Mouse (Mus musculus): ENCODE data around the gene Gipc3. TPM values are rescaled to one million over a fixed set of nuclear protein-coding genes. Genes with fewer than 3 reads are reported as not detected.

Gene Gipc3
- total and polyA plus RNA-seq, 2 experiments: under 0.01 to 0.57 TPM

DNA sequence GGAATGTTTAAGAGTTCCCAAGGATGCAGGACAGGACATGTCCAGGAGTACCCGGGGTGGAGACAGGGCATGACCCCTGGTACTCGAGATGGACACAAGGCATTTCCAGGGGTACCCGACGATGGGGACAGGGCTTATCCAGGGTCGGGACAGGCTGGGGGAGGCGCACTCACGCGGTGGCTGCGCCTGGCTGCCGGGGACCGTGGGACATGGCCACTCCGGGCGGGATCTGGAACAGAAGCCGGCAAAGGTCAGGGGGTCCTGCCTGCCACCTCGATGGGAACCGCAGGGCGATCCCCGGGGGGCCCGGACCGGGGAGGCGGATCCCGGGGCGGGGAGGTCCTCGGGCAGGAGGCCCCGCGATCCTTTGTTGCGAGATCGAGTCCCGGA is 6.9 kb upstream of the Gipc3 start:
- 2% methylated on average over 29 of the region's 29 CpGs for WGBS

GRCm38 (mm10) chr10:81349146-81349545 is 6.1 kb upstream of the Gipc3 start:
- WGBS: 41% methylated on average over 12 of the region's 12 CpGs
- no peak for DNase-seq (ENCODE audit: extremely low read depth, low read depth, low spot score)
- TF ChIP-seq POLR2A (IDR thresholded peaks at IDR 0.05; ENCODE audit: extremely low read depth, insufficient read depth, low read length): no peak
- TF ChIP-seq CTCF (IDR thresholded peaks at IDR 0.05; ENCODE audit: low read depth, low read length): no peak

More for the DNA sequence above, 6.9 kb upstream of the Gipc3 start:
- H3K27me3 ChIP-seq (ENCODE audit: control insufficient read depth, insufficient read depth, low read length): no peaks in the 10 kb centered on the region
- peak overlapping the region; percentile 54 for H3K27ac ChIP-seq (replicated peaks; ENCODE audit: insufficient read depth, low read depth, low read length)
- peak overlapping the region; percentile 91 for H3K4me3 ChIP-seq (ENCODE audit: insufficient read depth, low read depth, low read length)
- H3K4me1 ChIP-seq (ENCODE audit: control insufficient read depth, insufficient read depth, low read length): peaks cover 17% of the 10 kb centered on the region; the same call in 1 of the 2 replicates
- DNase-seq (ENCODE audit: extremely low read depth, low read depth, low spot score): no peak
- H3K9ac ChIP-seq (ENCODE audit: low read depth, low read length): peak overlapping the region; percentile 93
- no peaks in the 10 kb centered on the region; the same call in 1 of the 2 replicates for H3K36me3 ChIP-seq (ENCODE audit: control insufficient read depth, insufficient read depth, low read length)
- H3K79me2 ChIP-seq (ENCODE audit: control insufficient read depth, insufficient read depth, low read length): no peaks in the 10 kb centered on the region
- TF ChIP-seq POLR2A (IDR thresholded peaks at IDR 0.05; ENCODE audit: extremely low read depth, insufficient read depth, low read length) (no peak), CTCF (IDR thresholded peaks at IDR 0.05; ENCODE audit: low read depth, low read length) (no peak)

DNA sequence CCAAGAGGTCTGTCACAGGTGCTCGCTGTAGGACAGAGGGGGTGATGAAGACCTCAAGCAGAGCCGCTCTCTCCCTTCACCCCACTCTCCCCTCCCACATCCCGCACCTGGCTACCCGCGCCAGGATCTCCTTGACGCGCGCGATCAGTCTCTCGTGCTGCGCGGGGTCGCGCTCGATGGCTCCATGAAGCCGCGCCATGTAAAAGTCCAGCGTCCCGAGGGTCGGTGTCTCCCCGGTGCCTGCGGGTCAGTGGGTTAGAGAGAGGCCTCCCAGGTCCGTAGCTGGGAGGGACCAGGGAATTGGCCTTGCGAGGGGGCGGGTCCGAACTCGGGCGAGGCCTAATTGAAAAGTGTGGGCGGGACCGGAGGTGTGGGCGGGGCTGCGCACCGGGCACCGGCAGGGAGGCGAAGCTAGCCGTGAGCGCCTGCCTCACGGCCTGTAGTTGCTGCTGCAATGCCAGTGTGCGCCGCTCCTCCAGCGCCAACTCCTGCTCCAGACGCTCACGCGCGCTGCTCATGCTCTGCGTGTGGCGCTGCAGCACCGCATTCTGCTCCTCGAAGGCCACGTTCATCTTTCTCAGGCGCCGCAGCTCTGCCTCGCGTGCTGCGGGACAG is 3.5 kb upstream of the Gipc3 start:
- Histone ChIP-seq H3K4me1 (ENCODE audit: control insufficient read depth, insufficient read depth, low read length) (peaks cover 17% of the 10 kb centered on the region; the same call in 1 of the 2 replicates), H3K27me3 (ENCODE audit: control insufficient read depth, insufficient read depth, low read length) (peaks cover 8% of the 10 kb centered on the region), H3K36me3 (ENCODE audit: control insufficient read depth, insufficient read depth, low read length) (no peaks in the 10 kb centered on the region; the same call in 1 of the 2 replicates), H3K4me3 (ENCODE audit: insufficient read depth, low read depth, low read length) (peak overlapping the region; percentile 47; the same call in 1 of the 2 replicates), H3K27ac (replicated peaks; ENCODE audit: insufficient read depth, low read depth, low read length) (peak overlapping the region; percentile 63), H3K79me2 (ENCODE audit: control insufficient read depth, insufficient read depth, low read length) (no peaks in the 10 kb centered on the region), H3K9ac (ENCODE audit: low read depth, low read length) (peak overlapping the region; percentile 56)
- peak; percentile 80 for DNase-seq (ENCODE audit: extremely low read depth, low read depth, low spot score)
- WGBS: 26% methylated on average over 55 of the region's 55 CpGs
- TF ChIP-seq POLR2A (IDR thresholded peaks at IDR 0.05; ENCODE audit: extremely low read depth, insufficient read depth, low read length): peak; percentile 53; the same call in 1 of the 2 replicates
- peak; percentile 46 for TF ChIP-seq CTCF (IDR thresholded peaks at IDR 0.05; ENCODE audit: low read depth, low read length)

More at GRCm38 (mm10) chr10:81349146-81349545, 6.1 kb upstream of the Gipc3 start:
- peak overlapping the region; percentile 93; the same call in 1 of the 2 replicates for H3K9ac ChIP-seq (ENCODE audit: low read depth, low read length)
- H3K79me2 ChIP-seq (ENCODE audit: control insufficient read depth, insufficient read depth, low read length): no peaks in the 10 kb centered on the region
- no peak overlapping the region for H3K4me3 ChIP-seq (ENCODE audit: insufficient read depth, low read depth, low read length)
- no peak overlapping the region for H3K27ac ChIP-seq (replicated peaks; ENCODE audit: insufficient read depth, low read depth, low read length)
- H3K36me3 ChIP-seq (ENCODE audit: control insufficient read depth, insufficient read depth, low read length): no peaks in the 10 kb centered on the region; the same call in 1 of the 2 replicates
- peaks cover 17% of the 10 kb centered on the region; the same call in 1 of the 2 replicates for H3K4me1 ChIP-seq (ENCODE audit: control insufficient read depth, insufficient read depth, low read length)
- H3K27me3 ChIP-seq (ENCODE audit: control insufficient read depth, insufficient read depth, low read length): no peaks in the 10 kb centered on the region

- H3K9ac ChIP-seq (ENCODE audit: low read depth, low read length): no peak overlapping the region
- H3K4me3 ChIP-seq (ENCODE audit: insufficient read depth, low read depth, low read length): no peak overlapping the region
- no peak for DNase-seq (ENCODE audit: extremely low read depth, low read depth, low spot score)
- 79% methylated on average over 4 of the region's 4 CpGs for WGBS
- no peaks in the 10 kb centered on the region for H3K79me2 ChIP-seq (ENCODE audit: control insufficient read depth, insufficient read depth, low read length)
- peaks cover 15% of the 10 kb centered on the region; the same call in 1 of the 2 replicates for H3K4me1 ChIP-seq (ENCODE audit: control insufficient read depth, insufficient read depth, low read length)
- no peak for TF ChIP-seq POLR2A (IDR thresholded peaks at IDR 0.05; ENCODE audit: extremely low read depth, insufficient read depth, low read length)
- TF ChIP-seq CTCF (IDR thresholded peaks at IDR 0.05; ENCODE audit: low read depth, low read length): no peak
- peaks cover 8% of the 10 kb centered on the region for H3K27me3 ChIP-seq (ENCODE audit: control insufficient read depth, insufficient read depth, low read length)
- H3K36me3 ChIP-seq (ENCODE audit: control insufficient read depth, insufficient read depth, low read length): no peaks in the 10 kb centered on the region; the same call in 1 of the 2 replicates
- H3K27ac ChIP-seq (replicated peaks; ENCODE audit: insufficient read depth, low read depth, low read length): no peak overlapping the region
Observed at GRCm38 (mm10) chr10:81345162-81345534, 2.1 kb upstream of the Gipc3 start.

DNA sequence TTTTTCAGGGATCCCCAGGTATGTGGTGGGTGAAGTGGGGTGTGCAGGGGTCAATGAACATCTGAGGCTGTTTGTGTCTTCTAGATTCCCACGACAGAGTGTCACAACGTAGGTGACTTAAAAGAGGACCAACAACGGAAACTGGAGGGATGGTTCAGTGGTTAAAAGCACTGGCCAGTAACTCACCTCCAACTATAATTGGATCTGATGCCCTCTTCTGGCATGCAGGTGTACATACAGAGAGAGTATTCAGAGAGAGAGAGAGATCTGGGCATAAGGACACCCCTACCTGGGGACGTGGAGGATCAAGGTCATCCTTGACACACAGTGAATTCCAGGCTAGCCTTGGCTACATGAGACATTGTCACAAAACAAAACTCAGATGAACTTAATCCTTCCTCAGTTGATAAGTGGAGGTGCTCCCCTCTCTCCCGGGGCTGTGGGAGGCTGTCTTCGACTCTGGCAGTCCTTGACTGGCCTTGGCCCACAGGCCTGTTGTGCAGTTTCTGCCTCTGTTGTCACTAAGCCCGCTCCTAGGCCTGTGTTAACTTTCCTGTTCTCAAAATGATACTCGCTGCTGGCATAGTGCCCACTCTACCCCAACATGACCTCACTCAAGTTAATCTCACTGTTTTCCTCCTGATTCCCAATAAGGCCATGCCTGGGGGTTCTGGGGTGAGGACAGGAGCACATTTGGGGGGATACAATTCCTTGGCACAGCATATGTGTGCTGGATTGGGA is 1.5 kb upstream of the Gipc3 start:
- Histone ChIP-seq H3K36me3 (ENCODE audit: control insufficient read depth, insufficient read depth, low read length) (no peaks in the 10 kb centered on the region; the same call in 1 of the 2 replicates), H3K79me2 (ENCODE audit: control insufficient read depth, insufficient read depth, low read length) (no peaks in the 10 kb centered on the region), H3K9ac (ENCODE audit: low read depth, low read length) (no peak overlapping the region), H3K27me3 (ENCODE audit: control insufficient read depth, insufficient read depth, low read length) (peaks cover 8% of the 10 kb centered on the region), H3K4me3 (ENCODE audit: insufficient read depth, low read depth, low read length) (no peak overlapping the region), H3K27ac (replicated peaks; ENCODE audit: insufficient read depth, low read depth, low read length) (no peak overlapping the region), H3K4me1 (ENCODE audit: control insufficient read depth, insufficient read depth, low read length) (peaks cover 12% of the 10 kb centered on the region; the same call in 1 of the 2 replicates)
- no peak for TF ChIP-seq POLR2A (IDR thresholded peaks at IDR 0.05; ENCODE audit: extremely low read depth, insufficient read depth, low read length)
- TF ChIP-seq CTCF (IDR thresholded peaks at IDR 0.05; ENCODE audit: low read depth, low read length): no peak
- no peak for DNase-seq (ENCODE audit: extremely low read depth, low read depth, low spot score)
- 44% methylated on average over 8 of the region's 8 CpGs for WGBS

All from liver, adult 2 months (tissue).